Mouse (Mus musculus) spleen, embryonic (tissue): Measurements from ENCODE around the gene Dusp6.

Experiments
- CTCF ChIA-PET: fragments of 350-600 bp; sonication (Branson Sonifier 250); formaldehyde crosslinking; loops from one replicate; lab custom pipeline; 2022; lab: Charles Lee

Dusp6 gene

GRCm38 (mm10) chr10:99244655-99245260 lies 18.3 kb upstream of the Dusp6 start:
- CTCF ChIA-PET = no interaction called here

DNA sequence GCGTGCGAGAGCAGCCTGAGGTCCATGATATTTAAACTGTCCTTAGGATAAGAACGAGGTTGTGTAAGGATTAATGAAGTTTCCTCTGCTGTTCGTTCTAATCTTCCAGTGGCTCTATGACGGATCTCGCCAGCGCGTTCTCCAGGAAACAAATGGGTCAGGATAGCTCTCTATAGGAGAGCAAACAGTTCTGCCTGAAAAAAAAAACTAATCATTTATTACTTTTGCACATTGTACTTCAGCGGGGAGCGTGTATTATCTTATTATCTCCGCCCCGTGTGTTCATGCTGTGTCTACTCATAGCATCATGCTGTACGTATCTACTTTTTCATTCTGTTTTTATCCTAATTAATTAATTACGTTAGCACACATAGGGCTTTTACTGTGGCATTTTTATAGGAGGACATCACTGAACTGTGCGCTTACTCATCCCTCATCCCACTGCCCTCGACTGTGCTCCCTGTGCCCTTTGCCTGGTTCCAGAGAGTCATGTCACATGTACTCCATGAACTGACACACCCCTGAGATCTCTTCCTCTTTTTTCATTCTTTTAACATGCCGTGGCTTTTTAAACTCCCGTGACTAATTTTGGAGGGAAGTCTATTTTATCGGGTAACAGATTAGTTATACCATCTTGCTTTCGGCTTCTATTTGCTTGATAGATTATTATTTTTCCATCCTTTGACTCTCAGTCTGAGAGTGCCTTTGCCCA lies 16.1 kb upstream of the Dusp6 start:
- CTCF ChIA-PET = no interaction called here

DNA sequence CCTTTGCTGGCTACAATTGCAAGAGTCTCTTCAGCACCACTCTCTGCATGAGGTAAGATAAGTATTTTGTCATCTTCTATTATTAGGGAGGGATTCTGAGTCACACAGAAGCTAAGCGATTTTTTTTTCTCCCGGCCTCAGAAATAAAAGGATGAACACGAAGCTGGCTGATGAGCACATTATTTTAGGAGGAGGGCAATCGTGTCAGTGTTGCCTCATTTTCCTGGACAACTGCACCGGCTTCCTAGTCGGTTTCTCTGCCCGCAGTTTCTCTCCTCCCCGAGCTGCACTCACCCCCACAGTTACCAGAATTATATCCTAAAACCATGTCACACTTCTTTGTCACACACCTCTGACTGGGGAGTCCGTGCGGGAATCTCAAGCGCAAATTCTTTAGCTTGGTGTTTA lies 12.2 kb upstream of the Dusp6 start:
- CTCF ChIA-PET = no interaction called here

- CTCF ChIA-PET = no interaction called here
Measured at GRCm38 (mm10) chr10:99253412-99253811, 9.6 kb upstream of the Dusp6 start.

GRCm38 (mm10) chr10:99255830-99256570 lies 7.0 kb upstream of the Dusp6 start:
- CTCF ChIA-PET = no interaction called here

- CTCF ChIA-PET = no interaction called here
Measured at GRCm38 (mm10) chr10:99257531-99257930, 5.5 kb upstream of the Dusp6 start.

DNA sequence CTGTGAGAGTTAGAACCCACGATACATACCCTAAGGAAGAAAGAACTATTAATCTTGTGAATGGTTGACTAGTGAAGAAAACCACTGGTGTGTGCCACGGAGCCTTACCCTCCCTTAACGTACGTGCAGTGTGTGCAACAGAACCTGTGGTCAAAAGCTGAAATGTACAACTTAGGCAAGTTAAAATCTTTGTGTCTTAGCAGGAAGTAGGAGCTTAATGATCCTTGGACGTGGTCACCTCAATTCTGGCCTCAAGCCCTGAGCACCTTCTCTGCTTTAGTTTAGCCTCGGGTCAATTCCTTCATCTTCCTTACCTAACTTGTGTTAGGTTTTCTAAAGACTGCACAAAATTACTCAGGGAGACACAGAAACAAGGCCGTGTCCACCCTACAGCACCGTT lies 3.2 kb upstream of the Dusp6 start:
- CTCF ChIA-PET = no interaction called here

DNA sequence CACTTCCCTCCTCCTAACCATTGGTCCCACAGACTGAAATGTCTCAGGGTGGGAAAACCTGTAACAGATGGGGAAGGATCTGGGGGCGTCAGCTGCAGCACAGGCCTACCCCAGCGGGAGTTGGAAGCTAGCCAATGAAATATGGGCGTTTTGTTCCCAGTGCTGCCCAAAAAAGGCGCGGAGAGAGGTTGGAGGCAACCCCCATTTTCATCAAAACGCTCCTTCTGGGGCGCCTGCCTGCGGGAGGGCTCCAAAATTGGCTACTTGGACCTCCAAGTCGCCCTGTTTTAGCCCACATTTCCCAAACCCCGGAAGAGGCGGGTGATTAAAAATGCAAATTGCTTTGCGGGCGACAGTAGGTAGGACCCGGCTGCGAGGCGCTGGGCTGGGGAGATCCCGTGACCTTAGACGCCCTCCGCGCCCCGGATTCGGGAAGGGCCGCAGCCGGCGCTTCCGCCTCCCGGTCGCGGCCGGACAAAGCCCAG lies 1.8 kb upstream of the Dusp6 start:
- CTCF ChIA-PET = no interaction called here

DNA sequence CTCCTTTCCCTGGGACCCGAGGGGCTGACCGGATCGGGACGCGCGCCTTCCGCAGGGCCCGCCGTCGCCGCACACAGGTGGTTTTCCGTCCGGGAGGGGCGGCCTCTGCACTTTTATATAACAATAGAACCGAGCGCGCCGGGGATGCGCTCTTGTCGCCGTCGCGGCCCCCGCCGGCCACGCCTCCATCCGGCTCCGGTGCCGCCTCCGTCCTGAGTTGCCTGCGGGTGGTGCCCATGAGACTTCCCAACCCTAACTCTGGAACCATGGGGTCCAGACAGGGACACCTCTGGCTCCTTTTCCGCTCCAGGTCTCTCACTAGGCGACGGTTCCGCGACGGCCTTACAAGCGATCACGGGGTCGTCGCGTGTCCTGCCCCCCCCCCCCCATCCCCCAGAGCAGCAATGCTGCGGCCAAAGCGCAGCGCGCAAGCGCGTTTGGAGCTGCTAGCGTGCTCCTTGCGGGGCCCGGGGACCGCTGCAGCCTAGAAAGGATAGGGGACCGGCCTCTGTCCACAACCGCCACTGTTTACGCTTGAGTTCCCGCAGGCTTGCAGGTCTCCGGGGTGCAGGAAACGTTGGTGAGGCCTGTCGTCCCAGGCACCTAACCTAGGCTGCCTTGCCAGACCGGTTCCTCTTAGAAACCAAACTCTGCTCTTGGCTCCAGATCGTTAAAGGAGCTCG lies 1.3 kb upstream of the Dusp6 start:
- CTCF ChIA-PET = interaction anchor here (0.5 to 0.8 kb wide), 4 partner anchors 16 to 1329 kb away, joined by 4 to 9 read pairs (median 6); no protein-coding TSS in a partner anchor

GRCm38 (mm10) chr10:99262319-99262866 lies 638 bp upstream of the Dusp6 start:
- CTCF ChIA-PET = interaction anchor here (0.5 to 0.8 kb wide), 4 partner anchors 16 to 1328 kb away, joined by 4 to 9 read pairs (median 6); no protein-coding TSS in a partner anchor

GRCm38 (mm10) chr10:99263419-99264221 lies 589 bp downstream of the Dusp6 start:
- CTCF ChIA-PET = no interaction called here

GRCm38 (mm10) chr10:99264301-99265010 lies 1.4 kb downstream of the Dusp6 start:
- CTCF ChIA-PET = no interaction called here

DNA sequence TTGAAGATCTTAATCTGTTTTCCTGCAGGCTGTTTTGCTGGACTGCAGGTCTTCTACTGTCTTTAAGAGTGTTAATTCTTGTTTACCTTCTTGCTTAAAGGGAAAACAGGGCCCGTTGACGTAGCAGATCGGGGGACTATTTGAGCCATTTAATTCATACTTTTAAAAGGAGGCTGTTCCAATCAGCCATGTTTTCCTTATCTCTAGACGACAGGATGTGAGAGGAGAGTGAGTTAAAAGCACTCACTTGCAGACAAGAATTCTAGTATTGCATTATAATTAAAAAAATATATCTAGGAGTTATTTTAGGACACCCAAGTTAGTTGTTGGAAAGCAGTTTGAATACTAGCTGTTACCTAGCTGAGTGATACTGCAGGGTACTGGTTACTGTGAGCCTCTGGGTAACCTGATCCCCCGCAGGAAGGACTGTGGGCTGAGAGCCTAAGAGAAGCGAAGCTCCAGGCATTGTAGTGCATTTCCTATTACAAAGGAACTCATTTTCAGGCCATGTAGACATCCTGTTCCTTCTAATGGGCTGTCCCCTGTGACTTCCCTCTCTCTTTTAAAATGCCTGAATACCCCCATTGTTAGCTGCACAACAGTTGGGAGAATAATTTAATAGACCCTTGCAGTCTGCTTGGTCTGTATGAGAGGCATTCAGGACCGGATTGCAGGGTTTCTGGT lies 2.1 kb downstream of the Dusp6 start:
- CTCF ChIA-PET = interaction anchor here (0.7 kb wide), 1 partner anchor 13 kb away, joined by 3 read pairs; no protein-coding TSS in a partner anchor

DNA sequence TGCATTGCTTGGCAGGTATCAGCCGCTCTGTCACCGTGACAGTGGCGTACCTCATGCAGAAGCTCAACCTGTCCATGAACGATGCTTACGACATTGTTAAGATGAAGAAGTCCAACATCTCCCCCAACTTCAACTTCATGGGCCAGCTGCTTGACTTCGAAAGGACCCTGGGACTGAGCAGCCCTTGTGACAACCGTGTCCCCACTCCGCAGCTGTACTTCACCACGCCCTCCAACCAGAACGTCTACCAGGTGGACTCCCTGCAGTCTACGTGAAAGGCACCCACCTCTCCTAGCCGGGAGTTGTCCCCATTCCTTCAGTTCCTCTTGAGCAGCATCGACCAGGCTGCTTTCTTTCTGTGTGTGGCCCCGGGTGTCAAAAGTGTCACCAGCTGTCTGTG lies 3.0 kb downstream of the Dusp6 start:
- CTCF ChIA-PET = no interaction called here

DNA sequence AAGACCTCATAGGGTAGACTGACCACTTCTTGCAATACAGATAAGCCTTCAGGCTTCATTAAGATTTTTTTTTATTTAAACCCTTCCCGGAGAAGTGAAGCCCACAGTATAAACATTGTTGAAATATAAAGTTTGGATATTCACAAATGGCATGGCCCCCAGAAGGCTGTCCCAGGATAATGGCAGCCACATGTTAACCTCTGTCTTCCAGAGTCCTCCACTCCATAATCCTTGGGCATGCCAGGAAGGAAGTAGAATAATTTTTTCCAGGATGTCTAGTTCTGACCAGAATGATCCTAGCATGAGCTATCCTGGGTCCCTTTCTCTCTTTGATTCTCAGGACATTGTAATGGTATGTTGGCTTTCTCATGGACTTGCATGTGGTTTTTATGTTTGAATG lies 4.6 kb downstream of the Dusp6 start:
- CTCF ChIA-PET = interaction anchor here (0.6 to 0.7 kb wide), 2 partner anchors 89 to 330 kb away, joined by 3 read pairs; no protein-coding TSS in a partner anchor

DNA sequence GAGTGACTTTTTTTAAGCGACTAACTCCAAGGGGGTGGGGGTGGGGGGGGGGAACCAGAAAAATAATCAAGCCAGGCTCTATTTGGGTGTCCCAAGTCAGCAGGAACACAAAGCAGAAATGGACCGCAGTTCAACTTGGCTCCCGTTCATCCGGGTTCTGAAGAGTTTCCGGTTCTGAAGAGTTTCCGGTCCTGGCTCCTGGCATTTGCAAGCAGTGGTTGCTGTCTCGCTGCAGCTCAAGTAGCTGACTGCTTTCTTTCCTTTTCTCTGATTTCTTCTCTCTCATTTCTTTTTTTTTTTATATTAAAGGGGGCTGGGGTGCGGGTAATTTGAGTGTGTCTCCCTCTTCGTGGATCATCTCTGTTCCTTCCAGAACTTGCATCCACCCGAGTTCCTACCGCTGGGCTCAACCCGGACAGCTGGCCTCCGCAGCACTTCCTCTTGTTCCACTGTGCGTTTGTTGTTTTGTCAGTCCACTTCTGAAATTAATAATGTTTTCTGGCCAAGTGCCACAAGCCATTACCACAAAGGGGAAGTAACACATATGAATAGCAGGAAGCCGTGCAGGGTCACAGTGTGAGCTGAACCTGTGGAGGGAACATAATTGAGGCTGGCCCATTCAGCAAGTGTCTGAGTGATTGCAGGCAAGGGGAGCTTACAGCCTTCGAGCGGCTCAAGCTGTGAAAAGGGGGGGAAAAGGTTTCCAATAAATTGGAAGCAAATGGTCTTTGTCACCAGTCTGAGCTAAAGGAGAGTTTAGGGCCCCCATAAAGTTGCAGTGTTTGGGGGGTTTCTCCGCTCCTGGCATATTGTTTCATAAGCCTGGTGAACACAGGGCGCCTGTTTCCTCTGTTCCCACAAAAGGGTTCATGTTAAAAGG lies 5.6 kb downstream of the Dusp6 start:
- CTCF ChIA-PET = interaction anchor here (0.6 kb wide), 1 partner anchor 90 kb away, joined by 3 read pairs; no protein-coding TSS in a partner anchor

- CTCF ChIA-PET = no interaction called here
Measured at GRCm38 (mm10) chr10:99269301-99269701, 6.3 kb downstream of the Dusp6 start.

GRCm38 (mm10) chr10:99269704-99270103 lies 6.7 kb downstream of the Dusp6 start:
- CTCF ChIA-PET = no interaction called here
